Mouse (Mus musculus): ENCODE measurements around the gene March8. TPM values are rescaled to one million over a fixed set of nuclear protein-coding genes. Genes with fewer than 3 reads are reported as not detected.

The March8 gene
- polyA plus RNA-seq, 1 experiment from 2014 or later: 52.8 TPM

DNA sequence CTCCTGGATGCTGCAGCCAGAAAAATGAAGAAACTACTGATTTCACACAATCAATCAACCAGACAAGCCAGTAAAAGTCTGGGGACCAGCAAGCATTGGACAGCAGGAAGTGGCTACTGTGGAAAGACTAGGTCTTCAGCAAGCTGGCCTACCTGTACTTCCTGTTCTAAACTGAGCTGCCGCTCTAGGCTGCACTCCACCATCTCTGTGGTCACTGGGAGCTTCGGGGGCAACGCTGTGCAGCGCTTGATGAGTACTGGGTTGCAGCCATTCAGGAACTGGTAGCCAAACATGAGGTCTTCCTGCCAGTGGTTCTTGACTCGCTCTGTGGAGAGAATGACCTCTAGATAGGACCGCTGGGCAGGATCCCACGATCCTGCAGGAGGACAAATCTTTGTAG, 85.2 kb downstream of the March8 start:
- Histone ChIP-seq H3K36me3 (ENCODE audit: control insufficient read depth, insufficient read depth) (no peaks in the 10 kb centered on the region), H3K9ac (replicated peaks; ENCODE audit: low read depth, low read length) (no peak overlapping the region), H3K9me3 (ENCODE audit: control insufficient read depth, low read length) (no peaks in the 10 kb centered on the region), H3K4me2 (ENCODE audit: low read length) (no peak overlapping the region), H3K4me3 (replicated peaks; ENCODE audit: low read length) (no peak overlapping the region), H3K4me1 (replicated peaks; ENCODE audit: control insufficient read depth, insufficient read depth, low read length) (no peaks in the 10 kb centered on the region), H3K27ac (ENCODE audit: low read length) (no peak overlapping the region), H3K27me3 (replicated peaks; ENCODE audit: control insufficient read depth, insufficient read depth, low read length) (no peaks in the 10 kb centered on the region)
- WGBS: 90% methylated on average over 7 of the region's 7 CpGs
- ATAC-seq: no peak

- H3K36me3 ChIP-seq (ENCODE audit: control insufficient read depth, insufficient read depth): no peaks in the 10 kb centered on the region
- H3K4me1 ChIP-seq (replicated peaks; ENCODE audit: control insufficient read depth, insufficient read depth, low read length): no peaks in the 10 kb centered on the region
- no peak overlapping the region for H3K4me3 ChIP-seq (replicated peaks; ENCODE audit: low read length)
- 63% methylated on average over 2 of the region's 2 CpGs for WGBS
- no peaks in the 10 kb centered on the region for H3K9me3 ChIP-seq (ENCODE audit: control insufficient read depth, low read length)
- H3K4me2 ChIP-seq (ENCODE audit: low read length): no peak overlapping the region
- no peaks in the 10 kb centered on the region for H3K27me3 ChIP-seq (replicated peaks; ENCODE audit: control insufficient read depth, insufficient read depth, low read length)
- H3K27ac ChIP-seq (ENCODE audit: low read length): no peak overlapping the region
- no peak overlapping the region for H3K9ac ChIP-seq (replicated peaks; ENCODE audit: low read depth, low read length)
- no peak for ATAC-seq
Observed at GRCm38 (mm10) chr6:116423664-116424063, 85.8 kb downstream of the March8 start.

GRCm38 (mm10) chr6:116427552-116427951, 89.7 kb downstream of the March8 start:
- 80% methylated on average over 3 of the region's 3 CpGs for WGBS
- no peak overlapping the region for H3K4me3 ChIP-seq (replicated peaks; ENCODE audit: low read length)
- H3K36me3 ChIP-seq (ENCODE audit: control insufficient read depth, insufficient read depth): no peaks in the 10 kb centered on the region
- H3K9me3 ChIP-seq (ENCODE audit: control insufficient read depth, low read length): no peaks in the 10 kb centered on the region
- no peak overlapping the region for H3K27ac ChIP-seq (ENCODE audit: low read length)
- H3K4me1 ChIP-seq (replicated peaks; ENCODE audit: control insufficient read depth, insufficient read depth, low read length): no peaks in the 10 kb centered on the region
- no peak for ATAC-seq
- H3K27me3 ChIP-seq (replicated peaks; ENCODE audit: control insufficient read depth, insufficient read depth, low read length): no peaks in the 10 kb centered on the region
- H3K9ac ChIP-seq (replicated peaks; ENCODE audit: low read depth, low read length): no peak overlapping the region
- H3K4me2 ChIP-seq (ENCODE audit: low read length): no peak overlapping the region

DNA sequence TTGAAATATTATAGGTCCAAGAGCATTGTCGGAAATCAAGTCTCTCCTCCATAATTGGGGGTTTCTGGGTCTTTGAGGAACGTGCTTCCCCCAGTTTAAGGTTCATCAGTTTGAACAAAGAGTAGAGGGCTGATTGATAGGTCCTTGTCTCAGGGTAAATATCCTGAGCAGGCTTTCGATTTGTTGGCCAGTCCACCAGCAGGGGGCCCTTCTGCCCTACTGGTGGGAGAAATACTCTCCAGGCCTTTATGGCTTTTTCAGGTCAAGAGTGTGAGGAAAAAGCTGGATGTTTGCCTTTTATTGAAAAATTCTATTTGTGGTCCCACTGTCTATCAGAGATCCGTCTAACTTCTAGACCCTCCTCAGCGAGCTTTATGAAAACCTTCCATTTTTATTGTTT, 90.5 kb downstream of the March8 start:
- H3K27me3 ChIP-seq (replicated peaks; ENCODE audit: control insufficient read depth, insufficient read depth, low read length): no peaks in the 10 kb centered on the region
- no peak overlapping the region for H3K4me3 ChIP-seq (replicated peaks; ENCODE audit: low read length)
- no peaks in the 10 kb centered on the region for H3K9me3 ChIP-seq (ENCODE audit: control insufficient read depth, low read length)
- H3K4me1 ChIP-seq (replicated peaks; ENCODE audit: control insufficient read depth, insufficient read depth, low read length): no peaks in the 10 kb centered on the region
- H3K27ac ChIP-seq (ENCODE audit: low read length): no peak overlapping the region
- no peak overlapping the region for H3K4me2 ChIP-seq (ENCODE audit: low read length)
- WGBS: 76% methylated on average over 5 of the region's 5 CpGs
- no peak for ATAC-seq
- H3K36me3 ChIP-seq (ENCODE audit: control insufficient read depth, insufficient read depth): no peaks in the 10 kb centered on the region
- no peak overlapping the region for H3K9ac ChIP-seq (replicated peaks; ENCODE audit: low read depth, low read length)

GRCm38 (mm10) chr6:116438864-116439263, 101.0 kb downstream of the March8 start:
- Histone ChIP-seq H3K4me3 (replicated peaks; ENCODE audit: low read length) (no peak overlapping the region), H3K27me3 (replicated peaks; ENCODE audit: control insufficient read depth, insufficient read depth, low read length) (no peaks in the 10 kb centered on the region), H3K4me1 (replicated peaks; ENCODE audit: control insufficient read depth, insufficient read depth, low read length) (no peaks in the 10 kb centered on the region), H3K27ac (ENCODE audit: low read length) (no peak overlapping the region), H3K9ac (replicated peaks; ENCODE audit: low read depth, low read length) (no peak overlapping the region), H3K36me3 (ENCODE audit: control insufficient read depth, insufficient read depth) (no peaks in the 10 kb centered on the region), H3K4me2 (ENCODE audit: low read length) (no peak overlapping the region), H3K9me3 (ENCODE audit: control insufficient read depth, low read length) (no peaks in the 10 kb centered on the region)
- ATAC-seq: no peak
- 84% methylated on average over 6 of the region's 6 CpGs for WGBS

GRCm38 (mm10) chr6:116439531-116439930, 101.7 kb downstream of the March8 start:
- H3K36me3 ChIP-seq (ENCODE audit: control insufficient read depth, insufficient read depth): no peaks in the 10 kb centered on the region
- H3K27ac ChIP-seq (ENCODE audit: low read length): no peak overlapping the region
- H3K4me3 ChIP-seq (replicated peaks; ENCODE audit: low read length): no peak overlapping the region
- ATAC-seq: no peak
- no peak overlapping the region for H3K4me2 ChIP-seq (ENCODE audit: low read length)
- no peak overlapping the region for H3K9ac ChIP-seq (replicated peaks; ENCODE audit: low read depth, low read length)
- H3K27me3 ChIP-seq (replicated peaks; ENCODE audit: control insufficient read depth, insufficient read depth, low read length): no peaks in the 10 kb centered on the region
- no peaks in the 10 kb centered on the region for H3K9me3 ChIP-seq (ENCODE audit: control insufficient read depth, low read length)
- WGBS: 95% methylated on average over 6 of the region's 6 CpGs
- H3K4me1 ChIP-seq (replicated peaks; ENCODE audit: control insufficient read depth, insufficient read depth, low read length): no peaks in the 10 kb centered on the region

GRCm38 (mm10) chr6:116440447-116440846, 102.6 kb downstream of the March8 start:
- Histone ChIP-seq H3K9ac (replicated peaks; ENCODE audit: low read depth, low read length) (no peak overlapping the region), H3K4me2 (ENCODE audit: low read length) (no peak overlapping the region), H3K9me3 (ENCODE audit: control insufficient read depth, low read length) (no peaks in the 10 kb centered on the region), H3K4me3 (replicated peaks; ENCODE audit: low read length) (no peak overlapping the region), H3K36me3 (ENCODE audit: control insufficient read depth, insufficient read depth) (no peaks in the 10 kb centered on the region), H3K27ac (ENCODE audit: low read length) (no peak overlapping the region), H3K4me1 (replicated peaks; ENCODE audit: control insufficient read depth, insufficient read depth, low read length) (no peaks in the 10 kb centered on the region), H3K27me3 (replicated peaks; ENCODE audit: control insufficient read depth, insufficient read depth, low read length) (no peaks in the 10 kb centered on the region)
- WGBS: 79% methylated on average over 4 of the region's 4 CpGs
- ATAC-seq: no peak

- Histone ChIP-seq H3K9ac (replicated peaks; ENCODE audit: low read depth, low read length) (no peak overlapping the region), H3K27ac (ENCODE audit: low read length) (no peak overlapping the region), H3K4me1 (replicated peaks; ENCODE audit: control insufficient read depth, insufficient read depth, low read length) (no peaks in the 10 kb centered on the region), H3K4me3 (replicated peaks; ENCODE audit: low read length) (no peak overlapping the region), H3K27me3 (replicated peaks; ENCODE audit: control insufficient read depth, insufficient read depth, low read length) (no peaks in the 10 kb centered on the region), H3K9me3 (ENCODE audit: control insufficient read depth, low read length) (no peaks in the 10 kb centered on the region), H3K4me2 (ENCODE audit: low read length) (no peak overlapping the region), H3K36me3 (ENCODE audit: control insufficient read depth, insufficient read depth) (no peaks in the 10 kb centered on the region)
- 94% methylated on average over 4 of the region's 4 CpGs for WGBS
- no peak for ATAC-seq
Observed at GRCm38 (mm10) chr6:116440849-116441248, 103.0 kb downstream of the March8 start.

DNA sequence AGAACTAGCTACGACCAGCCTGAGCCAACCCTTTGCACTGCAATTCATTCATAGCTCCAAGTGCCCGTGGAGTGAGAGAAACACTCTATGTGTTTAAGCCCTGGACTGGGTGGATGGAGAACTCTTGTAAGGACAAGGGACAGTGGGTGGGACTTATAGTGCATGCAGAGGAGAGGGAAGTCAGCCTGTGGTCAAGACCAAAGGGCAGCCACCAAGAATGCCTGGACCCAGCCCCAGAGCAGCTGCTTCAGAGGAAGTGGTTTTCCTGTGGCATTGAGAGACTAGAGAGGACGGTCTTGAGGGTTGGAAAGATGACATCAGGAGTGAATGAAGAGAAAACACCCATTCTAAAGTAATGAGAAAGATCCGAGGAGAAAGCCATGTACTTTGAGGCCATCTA, 118.0 kb downstream of the March8 start:
- no peaks in the 10 kb centered on the region for H3K9me3 ChIP-seq (ENCODE audit: control insufficient read depth, low read length)
- H3K27me3 ChIP-seq (replicated peaks; ENCODE audit: control insufficient read depth, insufficient read depth, low read length): peaks cover 6% of the 10 kb centered on the region; the same call in 1 of the 2 replicates
- no peaks in the 10 kb centered on the region for H3K36me3 ChIP-seq (ENCODE audit: control insufficient read depth, insufficient read depth)
- ATAC-seq: no peak
- no peak overlapping the region for H3K4me3 ChIP-seq (replicated peaks; ENCODE audit: low read length)
- H3K27ac ChIP-seq (ENCODE audit: low read length): no peak overlapping the region
- 85% methylated on average over 4 of the region's 4 CpGs for WGBS
- H3K4me1 ChIP-seq (replicated peaks; ENCODE audit: control insufficient read depth, insufficient read depth, low read length): peaks cover 2% of the 10 kb centered on the region
- no peak overlapping the region for H3K9ac ChIP-seq (replicated peaks; ENCODE audit: low read depth, low read length)
- H3K4me2 ChIP-seq (ENCODE audit: low read length): no peak overlapping the region

DNA sequence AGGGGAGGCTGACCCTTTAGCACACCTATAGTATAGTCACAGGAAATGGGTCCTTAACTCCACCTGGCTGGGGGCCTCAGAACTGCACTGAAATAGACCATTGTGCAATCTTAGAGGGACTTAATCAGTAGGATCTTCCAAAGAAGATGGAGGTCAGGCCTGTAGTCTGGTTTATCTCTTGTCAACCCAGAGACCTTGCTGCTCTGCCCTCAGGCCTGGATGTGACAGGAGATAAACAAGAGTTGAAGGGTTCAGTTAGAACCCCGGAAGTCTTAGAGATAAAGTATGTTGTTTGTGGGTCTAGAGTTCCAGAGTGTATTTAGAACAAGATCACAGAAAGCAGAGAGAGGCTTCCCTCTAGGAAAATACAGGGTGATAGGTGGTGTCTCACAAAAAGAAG, 118.7 kb downstream of the March8 start:
- ATAC-seq: no peak
- Histone ChIP-seq H3K4me1 (replicated peaks; ENCODE audit: control insufficient read depth, insufficient read depth, low read length) (peaks cover 5% of the 10 kb centered on the region), H3K9ac (replicated peaks; ENCODE audit: low read depth, low read length) (no peak overlapping the region), H3K9me3 (ENCODE audit: control insufficient read depth, low read length) (no peaks in the 10 kb centered on the region), H3K27ac (ENCODE audit: low read length) (no peak overlapping the region), H3K36me3 (ENCODE audit: control insufficient read depth, insufficient read depth) (no peaks in the 10 kb centered on the region), H3K27me3 (replicated peaks; ENCODE audit: control insufficient read depth, insufficient read depth, low read length) (peaks cover 6% of the 10 kb centered on the region; the same call in 1 of the 2 replicates), H3K4me2 (ENCODE audit: low read length) (no peak overlapping the region), H3K4me3 (replicated peaks; ENCODE audit: low read length) (no peak overlapping the region)
- WGBS: 97% methylated on average over 1 of the region's 1 CpGs

All from forebrain, embryonic 16.5 days (tissue).